Mouse (Mus musculus) embryonic facial prominence, embryonic 15.5 days (tissue): Measurements from ENCODE around the gene Gga1. TPM values are rescaled to one million over a fixed set of nuclear protein-coding genes. Genes with fewer than 3 reads are reported as not detected.
A peak's percentile ranks its signal among the peaks of the same experiment; 100 is the strongest.
"Not testable (repeated sequence)": the region's sequence is repeated elsewhere in the genome, so short reads cannot be mapped to it uniquely, and the experiment has no call there.

Experiments
- ATAC-seq: fragments of 200-750 bp; cut with Nextera tagmentation; 2 replicates; pipeline ENCODE4 v1.8.0; 2017; ENCODE audit warnings: low read depth, moderate TSS enrichment; ENCODE audit not compliant: insufficient number of reproducible peaks, low FRiP score, low TSS enrichment
- H3K27ac ChIP-seq: fragments of 300-500 bp; sonication (generic); replicated peaks from 2 replicates; pipeline ENCODE4 v1.5.1; 2015; ENCODE audit warnings: mild to moderate bottlenecking, inconsistent platforms
- H3K27me3 ChIP-seq: fragments of 300-500 bp; sonication (generic); 2 replicates; pipeline ENCODE4 v1.6.1; 2015; ENCODE audit warnings: inconsistent platforms
- H3K36me3 ChIP-seq: fragments of 300-500 bp; sonication (generic); 2 replicates; pipeline ENCODE4 v1.6.1; 2015; ENCODE audit warnings: mild to moderate bottlenecking, inconsistent platforms
- H3K4me1 ChIP-seq: fragments of 300-500 bp; sonication (generic); 2 replicates; pipeline ENCODE4 v1.6.1; 2015; ENCODE audit warnings: inconsistent platforms
- H3K4me2 ChIP-seq: fragments of 300-500 bp; sonication (generic); replicated peaks from 2 replicates; pipeline ENCODE4 v1.6.1; 2015; ENCODE audit warnings: mild to moderate bottlenecking, inconsistent platforms
- H3K4me3 ChIP-seq: fragments of 300-500 bp; sonication (generic); replicated peaks from 2 replicates; pipeline ENCODE4 v1.5.1; 2015; ENCODE audit warnings: mild to moderate bottlenecking, inconsistent platforms
- H3K9ac ChIP-seq: fragments of 300-500 bp; sonication (generic); 2 replicates; pipeline ENCODE4 v1.6.1; 2015; ENCODE audit warnings: inconsistent platforms
- H3K9me3 ChIP-seq: fragments of 300-500 bp; sonication (generic); replicated peaks from 2 replicates; pipeline ENCODE4 v1.6.1; 2016; ENCODE audit warnings: inconsistent platforms
- WGBS: fragments of 180-500 bp; shearing (Covaris S2); methylation state at CpG from one replicate; pipeline ENCODE4 v1.1.7; 2015; 5-methylcytosine and 5-hydroxymethylcytosine counted together
- polyA plus RNA-seq: library from polyadenylated mRNA; unstranded; fragments of >200 nt; fragmentation: Nextera tagmentation; extraction: Ambion mirVana; gene quantifications from 2 replicates; pipeline ENCODE4 v1.2.1, GENCODE M21; 2015

Gene Gga1
- polyA plus RNA-seq, 1 experiment from 2014 or later = 62.0 TPM

DNA sequence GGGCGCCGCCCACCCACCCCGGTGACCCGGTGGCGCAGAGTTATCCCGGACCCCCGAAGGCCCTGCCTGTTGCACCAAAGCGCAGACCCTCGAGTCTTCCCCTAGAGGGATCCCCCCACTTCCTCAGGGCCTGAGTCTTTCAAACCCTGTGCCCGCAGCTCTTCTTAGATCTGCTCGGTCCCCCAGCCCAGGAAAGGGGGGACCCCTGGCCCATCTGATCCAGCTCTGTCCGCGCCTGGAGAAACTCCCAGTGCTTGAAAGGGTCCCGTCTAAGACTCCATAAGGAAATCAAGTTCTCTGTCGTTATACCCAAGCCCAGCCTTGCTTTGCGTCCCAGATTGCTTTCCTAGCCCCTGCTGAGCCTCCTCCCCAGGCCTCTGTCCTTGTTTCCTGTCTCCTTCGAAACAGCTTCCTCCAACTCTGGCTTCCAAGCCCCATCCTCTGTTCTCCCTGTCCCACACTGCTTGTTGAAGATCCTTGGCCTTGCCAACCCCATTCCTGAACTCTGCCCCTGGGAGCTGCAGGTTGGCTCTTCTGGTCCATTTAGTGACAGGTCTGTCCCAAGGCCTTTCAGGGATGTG, 910 bp downstream of the Gga1 start:
- Histone ChIP-seq H3K9ac (peak overlapping the region; percentile 71), H3K27me3 (no peaks in the 10 kb centered on the region), H3K4me2 (peak overlapping the region; percentile 80), H3K4me3 (peak overlapping the region; percentile 83), H3K4me1 (peaks cover 50% of the 10 kb centered on the region), H3K27ac (peak overlapping the region; percentile 100), H3K9me3 (no peaks in the 10 kb centered on the region), H3K36me3 (peaks cover 29% of the 10 kb centered on the region)
- 0% methylated on average over 17 of the region's 17 CpGs for WGBS
- no peak for ATAC-seq

DNA sequence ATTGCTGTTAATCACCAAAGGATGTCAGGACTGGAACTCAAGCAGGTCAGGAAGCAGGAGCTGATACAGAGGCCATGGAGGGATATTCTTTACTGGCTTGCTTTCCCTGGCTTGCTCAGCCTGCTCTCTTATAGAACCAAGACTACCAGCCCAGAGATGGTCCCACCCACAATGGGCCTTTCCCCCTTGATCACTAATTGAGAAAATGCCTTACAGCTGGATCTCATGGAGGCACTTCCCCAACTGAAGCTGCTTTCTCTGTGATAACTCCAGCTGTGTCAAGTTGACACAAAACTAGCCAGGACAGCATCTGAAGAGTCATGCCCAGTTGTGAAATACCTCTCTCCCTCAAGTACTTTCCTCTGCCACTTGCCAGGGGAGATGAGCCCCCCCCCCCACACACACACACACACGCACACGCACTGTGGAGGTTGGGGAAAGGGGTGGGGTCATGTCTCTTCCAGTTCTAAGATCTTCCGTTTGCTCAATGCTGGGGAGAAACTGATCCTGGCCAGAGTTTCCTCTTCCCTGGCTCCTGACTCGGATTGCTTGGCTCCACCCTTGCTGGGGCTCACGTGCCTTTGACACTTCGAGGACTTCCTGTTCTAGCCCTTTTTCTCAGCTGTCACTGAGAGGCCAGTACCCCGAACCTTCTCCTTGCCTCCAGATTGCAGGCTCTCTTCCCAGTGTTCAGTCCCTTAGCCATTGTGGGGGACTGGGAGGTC, 2.0 kb downstream of the Gga1 start:
- Histone ChIP-seq H3K4me3 (0 out of 2 replicates have a peak overlapping the region, but pooled peaks have one; percentile 83), H3K36me3 (peaks cover 39% of the 10 kb centered on the region), H3K27ac (peak overlapping the region; percentile 100), H3K4me1 (peaks cover 50% of the 10 kb centered on the region), H3K4me2 (peak overlapping the region; percentile 80)
- H3K27me3 ChIP-seq, H3K9ac ChIP-seq, ATAC-seq, H3K9me3 ChIP-seq: not testable (repeated sequence)
- 16% methylated on average over 7 of the region's 7 CpGs for WGBS

DNA sequence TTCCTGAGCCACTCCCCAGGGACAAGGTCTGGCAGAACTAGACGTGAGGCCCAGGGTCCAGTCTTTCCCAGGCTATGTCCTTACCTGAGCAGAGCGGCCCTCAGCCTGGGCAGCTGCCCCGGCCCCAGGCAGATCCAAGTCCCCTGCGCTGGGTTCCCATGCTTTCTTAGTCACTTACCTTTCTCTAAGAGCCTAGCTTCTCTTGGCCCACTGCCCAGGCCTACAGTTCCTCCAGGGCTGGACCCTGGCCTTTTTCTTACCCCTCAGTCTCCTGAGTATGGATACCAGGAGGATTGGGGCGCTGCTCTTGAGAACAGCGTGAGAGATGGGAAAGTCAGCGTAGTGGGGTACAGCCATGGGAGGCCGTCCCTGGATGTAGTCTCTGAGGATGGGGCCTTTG, 3.4 kb downstream of the Gga1 start:
- no peak overlapping the region; the same call in 1 of the 2 replicates for H3K9ac ChIP-seq
- H3K4me1 ChIP-seq = peaks cover 42% of the 10 kb centered on the region
- H3K36me3 ChIP-seq = peaks cover 51% of the 10 kb centered on the region
- 92% methylated on average over 8 of the region's 8 CpGs for WGBS
- H3K27me3 ChIP-seq = no peaks in the 10 kb centered on the region
- no peak overlapping the region for H3K27ac ChIP-seq
- H3K4me2 ChIP-seq = no peak overlapping the region
- ATAC-seq = no peak
- no peaks in the 10 kb centered on the region for H3K9me3 ChIP-seq
- H3K4me3 ChIP-seq = no peak overlapping the region

DNA sequence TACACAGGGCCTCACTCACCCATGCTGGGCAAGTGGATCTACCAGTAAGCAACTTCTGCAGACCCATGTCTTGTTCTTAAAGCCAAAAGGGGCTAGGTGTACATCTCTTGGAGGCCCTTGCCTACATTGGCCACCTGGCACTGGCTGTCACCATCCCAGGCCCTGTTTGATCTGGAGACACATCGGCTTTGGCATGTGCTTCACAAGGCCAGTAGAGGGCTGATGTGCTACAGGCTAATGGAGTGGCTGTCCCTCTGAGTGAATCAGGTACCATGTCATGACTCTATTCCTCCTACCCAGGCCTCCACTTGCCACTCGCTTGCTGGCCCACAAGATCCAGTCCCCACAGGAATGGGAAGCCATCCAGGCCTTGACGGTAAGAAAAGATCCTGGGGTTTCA, 4.8 kb downstream of the Gga1 start:
- Histone ChIP-seq H3K4me3 (no peak overlapping the region), H3K4me2 (no peak overlapping the region), H3K27ac (no peak overlapping the region), H3K9me3 (no peaks in the 10 kb centered on the region), H3K36me3 (peaks cover 65% of the 10 kb centered on the region), H3K9ac (no peak overlapping the region), H3K27me3 (no peaks in the 10 kb centered on the region), H3K4me1 (peaks cover 29% of the 10 kb centered on the region)
- 82% methylated on average over 3 of the region's 3 CpGs for WGBS
- ATAC-seq = no peak

DNA sequence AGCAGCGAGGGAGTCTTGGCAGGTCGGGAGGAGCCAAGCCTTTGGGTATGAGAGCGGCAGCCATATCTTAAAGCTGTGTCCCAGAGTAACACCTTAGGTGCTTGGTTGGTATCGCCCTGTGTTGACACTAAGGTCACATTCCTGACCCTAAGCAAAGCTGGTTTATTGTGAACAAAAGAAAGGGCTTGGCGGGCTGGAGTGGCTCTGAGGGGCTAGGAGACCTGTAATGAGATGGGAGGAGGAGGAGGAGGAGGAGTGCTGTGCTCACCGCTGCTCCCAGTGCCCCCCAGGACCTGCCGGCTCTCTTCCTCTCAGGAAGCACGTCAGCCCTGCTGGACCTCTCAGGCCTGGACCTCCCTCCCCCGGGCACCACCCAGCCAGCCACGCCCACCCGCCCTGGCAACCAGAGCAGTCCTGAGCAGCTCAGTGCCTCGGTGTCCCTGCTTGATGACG, 12.4 kb downstream of the Gga1 start:
- Histone ChIP-seq H3K4me1 (peaks cover 24% of the 10 kb centered on the region), H3K36me3 (peaks cover 83% of the 10 kb centered on the region), H3K9ac (no peak overlapping the region), H3K9me3 (no peaks in the 10 kb centered on the region), H3K4me3 (no peak overlapping the region), H3K4me2 (no peak overlapping the region), H3K27ac (0 out of 2 replicates have a peak overlapping the region, but pooled peaks have one; percentile 19), H3K27me3 (no peaks in the 10 kb centered on the region)
- 47% methylated on average over 12 of the region's 13 CpGs for WGBS
- no peak for ATAC-seq

DNA sequence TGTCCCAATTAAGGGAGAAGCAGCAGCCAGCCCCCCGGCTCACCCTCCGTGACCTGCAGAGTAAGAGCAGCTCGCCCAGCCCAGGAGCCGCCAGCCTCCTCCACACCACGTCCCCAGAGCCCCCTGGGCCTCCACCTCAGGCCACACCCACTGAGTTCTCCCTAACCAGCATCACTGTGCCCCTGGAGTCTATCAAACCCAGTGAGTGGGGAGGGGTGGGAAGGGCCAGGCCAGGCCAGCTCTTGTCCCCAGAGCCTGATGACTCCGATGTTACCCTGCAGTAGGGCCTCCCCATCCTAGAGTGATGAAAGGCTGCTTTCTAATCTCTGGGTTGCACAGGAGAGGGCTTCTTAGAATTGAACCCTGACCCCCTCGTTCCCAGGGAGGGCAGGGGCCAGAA, 15.4 kb downstream of the Gga1 start:
- no peak overlapping the region for H3K4me3 ChIP-seq
- no peak for ATAC-seq
- no peak overlapping the region for H3K27ac ChIP-seq
- no peaks in the 10 kb centered on the region for H3K27me3 ChIP-seq
- 46% methylated on average over 7 of the region's 7 CpGs for WGBS
- H3K36me3 ChIP-seq = peaks cover 60% of the 10 kb centered on the region
- H3K4me2 ChIP-seq = no peak overlapping the region
- peaks cover 52% of the 10 kb centered on the region for H3K4me1 ChIP-seq
- no peaks in the 10 kb centered on the region for H3K9me3 ChIP-seq
- H3K9ac ChIP-seq = no peak overlapping the region

DNA sequence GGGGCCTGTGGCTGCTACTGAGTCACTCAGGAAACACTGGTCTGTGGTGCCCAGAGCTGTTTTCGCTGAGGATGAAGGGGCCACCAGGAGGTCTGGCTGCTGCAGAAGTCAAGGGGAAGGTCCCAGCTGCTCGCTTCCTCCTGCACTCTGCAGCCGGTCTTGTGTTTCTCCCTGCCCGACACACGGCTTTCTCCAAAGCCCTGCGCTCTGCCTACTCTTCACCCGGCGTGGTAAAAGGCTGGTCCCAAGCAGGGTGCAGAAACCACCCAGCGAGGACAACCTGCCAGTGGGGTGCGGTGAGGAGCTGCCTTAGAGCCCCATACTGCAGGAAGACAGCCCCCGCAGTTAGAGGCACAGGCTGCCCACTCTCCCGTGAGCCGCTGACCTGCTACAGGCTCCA, 17.7 kb downstream of the Gga1 start:
- H3K27me3 ChIP-seq = no peaks in the 10 kb centered on the region
- no peak overlapping the region for H3K9ac ChIP-seq
- H3K4me2 ChIP-seq = no peak overlapping the region
- H3K36me3 ChIP-seq = peaks cover 42% of the 10 kb centered on the region
- no peak overlapping the region for H3K4me3 ChIP-seq
- ATAC-seq = no peak
- H3K9me3 ChIP-seq = no peaks in the 10 kb centered on the region
- peaks cover 62% of the 10 kb centered on the region for H3K4me1 ChIP-seq
- WGBS = 59% methylated on average over 13 of the region's 13 CpGs
- H3K27ac ChIP-seq = peak overlapping the region; percentile 63

DNA sequence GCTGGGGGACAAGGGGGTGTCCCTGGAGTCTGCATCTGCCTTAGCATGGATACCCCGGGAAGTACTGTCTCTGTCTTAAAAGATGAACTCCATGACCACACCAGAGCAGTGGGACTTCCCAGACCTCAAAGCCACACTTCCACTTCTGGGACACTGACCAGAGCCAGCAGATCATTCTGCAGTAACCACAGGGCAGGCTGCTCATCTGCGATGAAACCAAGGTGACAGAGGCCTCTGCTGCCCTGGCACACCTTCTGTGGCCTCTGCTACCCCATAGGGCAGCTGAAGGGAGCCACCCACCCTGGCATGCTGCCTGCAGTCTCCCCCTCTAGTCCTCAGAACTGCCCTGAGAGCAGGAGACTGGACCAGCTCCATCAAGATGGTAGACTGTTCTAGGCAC, 18.8 kb downstream of the Gga1 start:
- Histone ChIP-seq H3K4me3 (no peak overlapping the region), H3K4me2 (no peak overlapping the region), H3K9me3 (no peaks in the 10 kb centered on the region), H3K9ac (no peak overlapping the region), H3K27me3 (no peaks in the 10 kb centered on the region), H3K4me1 (peaks cover 63% of the 10 kb centered on the region), H3K27ac (peak overlapping the region; percentile 39; the same call in 1 of the 2 replicates), H3K36me3 (peaks cover 34% of the 10 kb centered on the region)
- no peak for ATAC-seq
- WGBS = 76% methylated on average over 2 of the region's 2 CpGs

DNA sequence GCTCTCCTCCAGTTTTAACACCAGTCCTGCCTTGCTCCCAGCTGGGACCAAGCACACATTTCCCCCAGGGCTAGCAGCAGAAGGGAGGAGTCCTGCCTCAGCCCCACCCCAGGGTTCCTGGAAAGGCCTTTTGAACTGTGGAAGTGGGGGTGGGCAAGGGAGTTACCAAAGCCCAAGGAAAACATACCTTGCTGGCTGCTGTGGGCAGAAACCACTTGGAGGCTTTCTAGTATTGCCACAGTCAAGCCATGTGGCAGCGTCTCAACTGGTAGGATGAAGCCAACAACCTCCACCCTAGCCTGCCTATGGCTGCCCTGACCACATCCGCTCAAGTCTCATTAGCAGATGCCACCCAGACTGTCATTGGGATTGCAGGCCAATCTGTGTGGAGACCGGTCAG, 19.2 kb downstream of the Gga1 start:
- WGBS = 76% methylated on average over 3 of the region's 3 CpGs
- H3K27ac ChIP-seq = peak overlapping the region; percentile 39; the same call in 1 of the 2 replicates
- peaks cover 67% of the 10 kb centered on the region for H3K4me1 ChIP-seq
- H3K27me3 ChIP-seq = no peaks in the 10 kb centered on the region
- H3K9ac ChIP-seq = no peak overlapping the region
- H3K4me3 ChIP-seq = no peak overlapping the region
- no peak overlapping the region for H3K4me2 ChIP-seq
- H3K9me3 ChIP-seq = no peaks in the 10 kb centered on the region
- no peak for ATAC-seq
- peaks cover 30% of the 10 kb centered on the region for H3K36me3 ChIP-seq

DNA sequence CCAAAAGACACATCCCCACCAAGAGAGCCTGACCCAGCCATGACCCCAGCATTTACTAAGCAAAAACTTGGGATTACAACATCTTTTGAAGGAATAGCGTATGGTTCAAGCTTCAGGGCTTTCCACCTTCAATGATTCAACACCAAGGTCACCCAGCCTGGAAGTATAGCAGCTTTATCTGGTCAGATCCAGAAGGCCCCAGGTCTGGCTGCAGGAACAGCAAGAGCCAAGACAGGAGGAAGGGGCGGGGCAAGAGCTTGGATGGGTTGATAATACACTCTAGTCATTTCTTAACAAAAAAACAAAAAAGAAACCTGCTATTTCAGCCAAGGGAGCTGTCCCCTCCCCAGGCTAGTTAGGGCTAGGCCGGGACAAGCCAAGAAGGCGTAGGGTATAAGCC, 20.5 kb downstream of the Gga1 start:
- Histone ChIP-seq H3K4me1 (peaks cover 79% of the 10 kb centered on the region), H3K4me3 (no peak overlapping the region), H3K9ac (no peak overlapping the region), H3K4me2 (no peak overlapping the region), H3K9me3 (no peaks in the 10 kb centered on the region), H3K27ac (no peak overlapping the region), H3K27me3 (no peaks in the 10 kb centered on the region), H3K36me3 (peaks cover 18% of the 10 kb centered on the region)
- WGBS = 77% methylated on average over 4 of the region's 4 CpGs
- ATAC-seq = no peak

DNA sequence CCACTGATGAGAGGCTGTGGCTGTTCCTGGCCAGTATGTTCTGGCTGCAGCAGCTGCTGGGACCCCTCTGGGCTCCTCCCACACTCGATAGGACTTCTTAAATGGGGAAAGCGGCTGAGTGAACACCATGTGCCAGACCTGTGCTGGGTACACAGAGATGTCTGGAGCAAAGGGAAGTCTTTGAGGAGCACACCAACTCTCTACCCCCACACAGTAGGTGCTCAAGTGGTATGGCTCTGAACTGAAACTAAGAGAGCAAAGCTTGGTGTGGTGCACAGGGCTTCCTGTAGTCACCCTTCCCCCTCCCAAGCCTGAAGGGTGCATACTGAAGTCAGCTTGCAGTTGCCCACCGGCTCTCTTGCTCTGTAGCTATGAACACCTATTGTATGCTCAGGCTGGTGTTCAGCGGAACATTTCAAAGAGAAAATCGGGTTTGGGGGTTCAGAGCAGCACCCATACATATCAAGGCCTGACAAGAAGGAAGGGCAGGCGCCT, 21.6 kb downstream of the Gga1 start:
- H3K36me3 ChIP-seq = peaks cover 11% of the 10 kb centered on the region
- no peaks in the 10 kb centered on the region for H3K9me3 ChIP-seq
- ATAC-seq = no peak
- WGBS = 50% methylated on average over 6 of the region's 6 CpGs
- no peaks in the 10 kb centered on the region for H3K27me3 ChIP-seq
- peak overlapping the region; percentile 53 for H3K27ac ChIP-seq
- no peak overlapping the region for H3K9ac ChIP-seq
- H3K4me2 ChIP-seq = peak overlapping the region; percentile 65
- H3K4me1 ChIP-seq = peaks cover 81% of the 10 kb centered on the region
- H3K4me3 ChIP-seq = peak overlapping the region; percentile 76
